Mouse (Mus musculus) adrenal gland (tissue): Measurements from ENCODE around the gene Rfc4.

Source experiments
- intact Hi-C: fragments of 180-260 bp; cut with DNase I; formaldehyde crosslinking; loops from one replicate; pipeline ENCODE4 v1.15.1; 2025

Rfc4 gene

DNA sequence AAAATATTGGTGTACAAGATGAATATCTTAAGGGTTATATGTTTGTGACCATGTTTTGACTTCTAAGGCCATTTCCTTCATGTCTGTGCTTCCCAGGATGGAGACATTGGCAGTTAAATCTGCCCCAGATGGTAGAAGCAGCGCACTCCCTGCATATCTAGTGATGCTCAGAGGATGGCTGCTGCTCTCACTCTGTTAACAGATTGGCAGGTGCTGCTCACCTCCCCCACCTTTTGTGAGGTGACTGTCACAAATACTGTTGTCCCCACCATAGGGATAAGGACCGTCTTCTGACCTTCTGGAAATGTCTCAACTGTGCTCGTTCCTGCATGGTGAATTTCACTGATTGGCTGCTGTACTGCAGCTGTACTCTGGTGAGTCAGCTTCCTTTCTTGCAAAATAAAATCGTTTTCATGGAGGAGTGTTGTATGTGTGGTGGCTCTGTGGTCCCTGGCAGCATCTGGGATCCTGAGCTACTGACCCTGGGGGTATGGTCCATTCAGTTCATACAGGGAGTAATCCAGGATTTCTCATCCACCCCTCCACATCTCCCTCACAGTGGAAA lies 9.0 kb upstream of the Rfc4 start:
- intact Hi-C loops = no loop called here

DNA sequence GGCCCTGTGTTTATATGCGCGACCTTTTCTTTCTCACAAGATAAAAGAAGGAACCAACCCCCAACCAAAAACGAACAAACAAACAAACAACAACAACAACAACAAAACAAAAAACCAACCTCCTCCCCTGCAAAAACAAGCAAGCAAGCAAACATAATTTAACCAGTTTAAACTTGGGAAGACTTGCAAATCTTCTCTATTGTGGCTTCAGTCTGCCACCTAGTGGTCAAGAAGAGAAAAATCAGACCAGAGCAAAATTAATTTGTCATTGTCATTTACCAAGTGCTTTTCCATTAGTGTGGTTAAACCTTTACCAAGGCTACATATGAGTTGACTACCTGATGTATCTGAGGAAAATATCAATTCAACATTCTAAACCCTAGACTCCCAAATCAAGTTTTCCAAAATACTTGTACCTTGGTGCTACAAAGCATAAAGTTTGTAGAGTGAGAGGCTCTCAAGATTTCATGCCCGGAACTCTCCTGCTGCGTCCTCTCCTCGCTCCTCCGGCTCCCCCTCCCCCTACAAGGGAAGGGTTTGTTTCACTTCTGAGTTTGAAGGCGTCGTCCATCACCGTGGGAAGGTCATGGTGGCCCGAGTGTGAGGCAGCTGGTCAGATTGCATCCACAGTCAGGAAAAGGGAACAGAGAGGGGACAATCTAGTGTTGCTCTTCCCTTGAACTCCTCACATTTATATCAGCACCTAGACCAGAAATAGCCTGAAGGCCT lies 8.0 kb upstream of the Rfc4 start:
- intact Hi-C loops = loop anchor here (1.0 kb wide), 1 partner anchor 47 kb away; no protein-coding TSS in a partner anchor

GRCm38 (mm10) chr16:23132336-23132735 lies 4.8 kb upstream of the Rfc4 start:
- intact Hi-C loops = no loop called here

DNA sequence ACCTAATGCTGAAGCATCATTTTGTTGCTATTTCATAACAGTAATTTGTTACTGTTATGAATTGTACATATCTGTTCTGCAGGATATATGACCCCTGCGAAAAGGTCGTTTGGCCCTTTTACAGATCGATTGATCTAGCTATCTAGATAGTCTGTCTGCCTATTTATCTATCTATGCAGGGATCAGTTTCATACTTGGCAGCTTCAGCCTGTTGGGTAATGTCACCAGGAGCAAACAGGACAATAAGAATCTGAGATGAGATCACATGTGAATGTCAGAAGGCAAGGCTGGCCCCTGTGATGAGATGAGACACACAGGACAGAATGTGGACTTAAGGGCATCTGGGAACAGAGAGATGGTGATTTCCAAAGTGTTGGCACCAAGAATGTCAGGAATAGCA lies 2.8 kb upstream of the Rfc4 start:
- intact Hi-C loops = no loop called here

DNA sequence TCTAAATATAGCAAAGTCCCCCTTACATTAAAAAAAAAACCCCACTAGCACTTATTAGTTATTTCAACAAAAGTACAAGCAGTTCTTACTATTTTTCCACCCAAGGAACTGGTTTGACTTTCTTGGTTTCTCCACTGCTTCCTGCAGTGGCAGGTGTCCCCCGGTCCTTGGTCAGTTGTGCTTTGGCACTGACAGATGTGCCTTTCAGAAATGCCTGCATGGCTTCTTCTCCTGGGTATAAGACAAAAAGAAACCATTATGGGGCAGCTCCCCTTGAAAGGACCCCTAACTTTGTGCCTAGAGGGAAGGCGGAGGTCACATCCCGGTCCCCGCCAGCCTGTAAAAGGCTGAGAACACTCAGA lies 245 bp downstream of the Rfc4 start:
- intact Hi-C loops = loop anchor here (10.0 kb wide), 1 partner anchor 262 kb away; no protein-coding TSS in a partner anchor

DNA sequence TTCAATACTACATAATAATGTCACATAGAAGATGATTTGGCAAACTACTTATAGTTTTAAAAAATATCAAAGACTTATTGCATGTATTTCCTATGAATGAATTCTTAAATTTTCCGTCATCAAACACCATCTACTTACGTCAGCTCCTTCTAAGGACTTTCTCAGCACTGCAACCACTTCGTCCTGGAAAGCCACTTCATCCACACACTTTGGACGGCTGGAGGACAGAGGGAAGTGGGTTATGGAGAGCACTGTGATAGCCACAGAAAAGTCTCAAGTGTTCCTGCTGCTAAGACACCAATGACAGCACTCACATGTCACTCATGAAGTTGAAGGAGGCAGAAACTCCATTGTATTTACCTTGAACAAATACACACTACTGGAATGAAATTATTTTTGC lies 3.1 kb downstream of the Rfc4 start:
- intact Hi-C loops = loop anchor here (10.0 kb wide), 1 partner anchor 260 kb away; no protein-coding TSS in a partner anchor

GRCm38 (mm10) chr16:23123104-23123503 lies 4.4 kb downstream of the Rfc4 start:
- intact Hi-C loops = loop anchor here (10.0 kb wide), 1 partner anchor 258 kb away; no protein-coding TSS in a partner anchor

DNA sequence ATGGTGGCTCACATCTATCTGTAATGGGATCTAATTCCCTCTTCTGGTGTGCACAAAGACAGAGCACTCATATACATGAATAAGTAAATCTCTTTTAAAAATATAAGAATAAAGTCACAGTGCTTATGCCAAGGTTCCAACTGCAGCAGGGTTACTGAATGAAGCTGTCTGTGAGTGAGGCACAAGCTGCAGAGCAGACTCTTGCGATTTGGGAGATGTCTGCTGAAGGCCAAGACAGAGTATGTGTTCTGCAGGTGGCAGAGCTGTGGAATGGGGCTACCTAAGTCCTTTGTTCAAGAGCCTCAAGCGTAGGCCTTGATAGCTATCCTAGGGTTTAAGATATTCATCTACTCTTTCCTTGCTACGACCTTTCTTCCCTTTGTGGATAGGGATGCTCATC lies 5.1 kb downstream of the Rfc4 start:
- intact Hi-C loops = loop anchor here (10.0 kb wide), 1 partner anchor 258 kb away; no protein-coding TSS in a partner anchor

DNA sequence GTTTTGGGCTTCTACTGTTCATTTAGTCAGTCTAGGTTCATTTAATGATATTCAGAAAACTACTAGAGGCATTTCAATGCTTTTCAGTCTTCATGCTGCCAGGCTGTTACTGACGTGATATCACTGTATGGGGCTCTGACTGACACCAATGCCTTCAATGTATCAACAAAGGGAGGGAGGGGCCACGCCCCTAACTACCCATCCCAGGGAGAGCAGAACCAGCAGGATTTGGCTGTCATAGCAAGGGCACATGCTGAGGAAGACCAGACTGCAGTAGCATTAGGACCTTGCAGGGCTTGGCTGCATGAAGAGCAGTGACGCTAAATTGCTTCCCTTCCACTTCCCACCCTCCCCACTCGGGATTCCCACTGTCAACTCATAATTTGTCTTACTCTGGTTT lies 10.4 kb downstream of the Rfc4 start:
- intact Hi-C loops = no loop called here

DNA sequence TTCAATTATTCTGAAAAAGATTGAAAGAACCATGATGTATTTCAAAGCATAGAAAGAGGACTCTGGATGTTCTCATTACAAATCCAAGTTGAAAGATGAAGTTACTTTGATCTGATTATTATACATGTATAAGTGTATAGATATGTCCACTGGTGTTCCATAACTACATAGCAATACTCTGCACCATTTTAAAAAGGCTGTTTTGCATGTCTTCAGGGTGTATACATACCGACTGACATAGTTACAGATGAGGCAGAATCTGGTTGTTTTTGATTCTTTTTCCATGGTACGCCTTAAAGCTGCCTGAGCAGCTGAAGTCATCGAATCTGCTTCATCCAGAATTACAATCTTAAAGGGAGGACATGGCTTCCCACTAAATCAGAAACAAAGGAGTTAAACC lies 12.1 kb downstream of the Rfc4 start:
- intact Hi-C loops = no loop called here

DNA sequence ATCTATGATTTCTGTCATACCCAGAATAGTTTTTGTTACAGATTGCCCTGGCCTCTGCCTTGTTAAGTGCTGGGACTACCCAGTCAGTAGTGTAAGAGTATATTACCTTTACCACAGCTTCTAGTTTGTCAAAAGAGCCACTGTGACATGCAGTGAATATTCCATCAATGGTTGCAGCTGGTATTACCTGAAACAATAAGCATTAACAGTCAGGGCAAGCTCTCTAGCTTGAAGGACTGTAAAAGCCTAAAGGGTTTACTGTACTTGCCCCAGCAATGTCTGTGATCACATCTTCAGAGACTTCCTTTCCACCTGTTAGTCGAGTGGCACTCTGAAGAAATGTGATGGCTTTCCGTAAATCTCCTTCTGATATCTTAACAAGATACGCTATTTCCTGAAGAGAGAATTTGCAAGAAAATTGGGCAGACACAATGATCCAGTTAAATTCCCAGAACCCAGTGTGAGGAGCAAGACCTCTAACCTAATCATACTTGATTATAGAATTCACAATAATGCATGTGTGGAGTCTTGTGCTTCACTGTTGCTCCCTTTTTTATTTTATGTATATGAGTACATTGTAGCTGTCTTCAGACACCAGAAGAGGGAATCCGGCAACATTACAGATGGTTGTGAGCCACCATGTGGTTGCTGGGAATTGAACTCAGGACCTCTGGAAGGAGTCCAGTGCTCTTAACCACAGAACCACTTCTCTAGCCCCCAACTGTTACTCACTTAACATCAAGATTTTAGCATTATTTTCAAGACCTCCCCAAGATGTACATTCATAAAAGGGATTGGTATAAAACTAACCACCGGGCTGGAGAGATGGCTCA lies 13.0 kb downstream of the Rfc4 start:
- intact Hi-C loops = no loop called here

GRCm38 (mm10) chr16:23113903-23114302 lies 13.6 kb downstream of the Rfc4 start:
- intact Hi-C loops = no loop called here

- intact Hi-C loops = no loop called here
Measured at GRCm38 (mm10) chr16:23112861-23113435, 14.6 kb downstream of the Rfc4 start.

GRCm38 (mm10) chr16:23112348-23112747 lies 15.2 kb downstream of the Rfc4 start:
- intact Hi-C loops = no loop called here

GRCm38 (mm10) chr16:23109350-23110280 lies 17.9 kb downstream of the Rfc4 start:
- intact Hi-C loops = no loop called here

GRCm38 (mm10) chr16:23108943-23109342 lies 18.6 kb downstream of the Rfc4 start:
- intact Hi-C loops = no loop called here

DNA sequence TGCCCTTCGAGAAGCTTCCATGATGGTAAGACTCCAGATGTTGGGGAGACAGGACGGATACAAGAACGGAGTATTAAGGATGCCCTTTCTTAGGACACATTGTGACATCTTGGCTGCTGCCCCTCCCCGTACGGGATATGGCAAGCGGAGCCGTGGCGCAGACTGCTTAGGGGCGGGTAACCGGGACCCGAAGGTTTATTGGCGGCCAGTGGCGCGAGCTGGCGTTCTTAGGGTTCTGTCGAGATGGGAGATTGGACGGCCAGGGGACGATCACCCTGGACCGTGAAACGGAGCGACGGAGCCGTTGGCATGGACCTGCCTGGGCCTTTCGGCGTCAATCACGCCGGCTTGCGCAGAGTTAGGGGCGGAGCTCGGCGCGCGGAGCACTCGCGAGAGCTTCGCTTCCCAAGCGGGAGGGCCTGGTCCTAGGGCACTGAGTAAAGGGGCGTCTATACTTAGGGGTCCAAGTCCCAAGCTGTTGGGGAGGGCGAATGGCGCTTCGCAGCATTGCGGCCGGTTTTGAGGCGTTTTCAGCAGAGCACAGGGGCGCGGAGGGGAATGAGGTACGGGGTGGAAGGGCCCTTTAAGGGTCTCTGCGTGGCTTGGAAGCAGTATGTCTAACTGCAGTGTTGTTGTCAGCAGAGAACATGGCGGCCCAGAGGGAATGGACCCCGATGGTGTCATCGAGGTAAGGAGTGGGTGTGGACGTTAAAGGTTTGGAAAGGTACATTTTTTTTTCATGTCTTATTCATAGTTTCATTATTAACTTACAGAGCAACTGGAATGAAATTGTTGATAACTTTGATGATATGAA lies 19.4 kb downstream of the Rfc4 start:
- intact Hi-C loops = no loop called here

- intact Hi-C loops = no loop called here
Measured at GRCm38 (mm10) chr16:23107231-23107942, 20.1 kb downstream of the Rfc4 start, which contains the start of gene Eif4a2. Eif4a2 (plus strand) TSS chr16:23107444.

- intact Hi-C loops = no loop called here
Measured at GRCm38 (mm10) chr16:23106121-23106520, 21.4 kb downstream of the Rfc4 start.
